Mouse (Mus musculus): ENCODE data around the gene Dnmt3a.

Gene Dnmt3a

GRCm38 (mm10) chr12:3787041-3787440, 18.8 kb upstream of the Dnmt3a start:
- in situ Hi-C loops (cut with MboI, MseI): no loop called here

- in situ Hi-C loops (cut with MboI, MseI): no loop called here
Measured at GRCm38 (mm10) chr12:3787541-3787940, 18.3 kb upstream of the Dnmt3a start.

GRCm38 (mm10) chr12:3788421-3789051, 17.3 kb upstream of the Dnmt3a start:
- in situ Hi-C loops (cut with MboI, MseI): no loop called here

- in situ Hi-C loops (cut with MboI, MseI): no loop called here
Measured at GRCm38 (mm10) chr12:3789626-3790185, 16.1 kb upstream of the Dnmt3a start.

GRCm38 (mm10) chr12:3791257-3791656, 14.6 kb upstream of the Dnmt3a start:
- in situ Hi-C loops (cut with MboI, MseI): no loop called here

GRCm38 (mm10) chr12:3791732-3792131, 14.1 kb upstream of the Dnmt3a start:
- in situ Hi-C loops (cut with MboI, MseI): no loop called here

- in situ Hi-C loops (cut with MboI, MseI): no loop called here
Measured at GRCm38 (mm10) chr12:3792248-3792647, 13.6 kb upstream of the Dnmt3a start.

GRCm38 (mm10) chr12:3795569-3795968, 10.2 kb upstream of the Dnmt3a start:
- in situ Hi-C loops (cut with MboI, MseI): no loop called here

GRCm38 (mm10) chr12:3799551-3799950, 6.3 kb upstream of the Dnmt3a start:
- in situ Hi-C loops (cut with MboI, MseI): no loop called here

GRCm38 (mm10) chr12:3806271-3806684, 471 bp downstream of the Dnmt3a start:
- in situ Hi-C loops (cut with MboI, MseI): no loop called here

GRCm38 (mm10) chr12:3806703-3807547, 1.1 kb downstream of the Dnmt3a start:
- in situ Hi-C loops (cut with MboI, MseI): no loop called here

GRCm38 (mm10) chr12:3807548-3808395, 2.0 kb downstream of the Dnmt3a start:
- in situ Hi-C loops (cut with MboI, MseI): no loop called here

GRCm38 (mm10) chr12:3808396-3808981, 2.7 kb downstream of the Dnmt3a start:
- in situ Hi-C loops (cut with MboI, MseI): no loop called here

GRCm38 (mm10) chr12:3809520-3810180, 3.8 kb downstream of the Dnmt3a start:
- in situ Hi-C loops (cut with MboI, MseI): no loop called here

- in situ Hi-C loops (cut with MboI, MseI): no loop called here
Measured at GRCm38 (mm10) chr12:3810455-3810854, 4.6 kb downstream of the Dnmt3a start.

GRCm38 (mm10) chr12:3811596-3811995, 5.8 kb downstream of the Dnmt3a start:
- in situ Hi-C loops (cut with MboI, MseI): no loop called here

- in situ Hi-C loops (cut with MboI, MseI): no loop called here
Measured at GRCm38 (mm10) chr12:3812251-3812650, 6.4 kb downstream of the Dnmt3a start.

- in situ Hi-C loops (cut with MboI, MseI): no loop called here
Measured at GRCm38 (mm10) chr12:3813138-3813537, 7.3 kb downstream of the Dnmt3a start.

- in situ Hi-C loops (cut with MboI, MseI): no loop called here
Measured at GRCm38 (mm10) chr12:3815386-3815785, 9.6 kb downstream of the Dnmt3a start.

- in situ Hi-C loops (cut with MboI, MseI): no loop called here
Measured at GRCm38 (mm10) chr12:3817033-3817432, 11.2 kb downstream of the Dnmt3a start.

- in situ Hi-C loops (cut with MboI, MseI): no loop called here
Measured at GRCm38 (mm10) chr12:3817566-3817965, 11.8 kb downstream of the Dnmt3a start.

Measured in T-helper 1 cell (primary cell).